Mouse (Mus musculus): ENCODE measurements around the gene Rasa4. TPM values are rescaled to one million over a fixed set of nuclear protein-coding genes. Genes with fewer than 3 reads are reported as not detected.
"Not testable (repeated sequence)": the region's sequence is repeated elsewhere in the genome, so short reads cannot be mapped to it uniquely, and the experiment has no call there.

The Rasa4 gene
- polyA plus RNA-seq, 1 experiment from 2014 or later: 5.1 TPM

GRCm38 (mm10) chr5:136135571-136136291 lies 52.0 kb downstream of the Rasa4 start, which contains the start of the genes Lrwd1 and Alkbh4:
TSS of gene Lrwd1 (minus strand) at chr5:136136074.
TSS of gene Alkbh4 (plus strand) at chr5:136136146.
- no peaks in the 10 kb centered on the region for H3K27me3 ChIP-seq
- peak within 1 kb of the TSS; percentile 77 for H3K4me3 ChIP-seq
- H3K9ac ChIP-seq: peak within 1 kb of the TSS; percentile 85
- peak within 1 kb of the TSS; percentile 81 for H3K4me2 ChIP-seq
- peaks cover 25% of the 10 kb centered on the region for H3K4me1 ChIP-seq
- H3K27ac ChIP-seq: no peak within 1 kb of the TSS; the same call in 1 of the 2 replicates
- H3K9me3 ChIP-seq (replicated peaks): no peaks in the 10 kb centered on the region
- H3K36me3 ChIP-seq (ENCODE audit: poor library complexity, severe bottlenecking): peaks cover 50% of the 10 kb centered on the region
- ATAC-seq: peak; percentile 96
- under 1% methylated on average over 60 of the region's 60 CpGs for WGBS

GRCm38 (mm10) chr5:136136292-136136990 lies 52.7 kb downstream of the Rasa4 start:
- WGBS: 9% methylated on average over 20 of the region's 20 CpGs
- Histone ChIP-seq H3K4me3 (peak overlapping the region; percentile 77), H3K36me3 (ENCODE audit: poor library complexity, severe bottlenecking) (peaks cover 50% of the 10 kb centered on the region), H3K9ac (peak overlapping the region; percentile 85), H3K4me1 (peaks cover 25% of the 10 kb centered on the region), H3K9me3 (replicated peaks) (no peaks in the 10 kb centered on the region), H3K27me3 (no peaks in the 10 kb centered on the region), H3K4me2 (peak overlapping the region; percentile 81), H3K27ac (no peak overlapping the region)
- peak; percentile 6; the same call in 1 of the 2 replicates for ATAC-seq

- no peak overlapping the region for H3K9ac ChIP-seq
- no peaks in the 10 kb centered on the region for H3K27me3 ChIP-seq
- no peak overlapping the region for H3K4me3 ChIP-seq
- WGBS: 76% methylated on average over 13 of the region's 13 CpGs
- no peak overlapping the region for H3K27ac ChIP-seq
- no peak for ATAC-seq
- H3K9me3 ChIP-seq (replicated peaks): no peaks in the 10 kb centered on the region
- H3K4me1 ChIP-seq: peaks cover 25% of the 10 kb centered on the region
- no peak overlapping the region for H3K4me2 ChIP-seq
- peaks cover 49% of the 10 kb centered on the region for H3K36me3 ChIP-seq (ENCODE audit: poor library complexity, severe bottlenecking)
Observed at GRCm38 (mm10) chr5:136137658-136138274, 54.0 kb downstream of the Rasa4 start.

DNA sequence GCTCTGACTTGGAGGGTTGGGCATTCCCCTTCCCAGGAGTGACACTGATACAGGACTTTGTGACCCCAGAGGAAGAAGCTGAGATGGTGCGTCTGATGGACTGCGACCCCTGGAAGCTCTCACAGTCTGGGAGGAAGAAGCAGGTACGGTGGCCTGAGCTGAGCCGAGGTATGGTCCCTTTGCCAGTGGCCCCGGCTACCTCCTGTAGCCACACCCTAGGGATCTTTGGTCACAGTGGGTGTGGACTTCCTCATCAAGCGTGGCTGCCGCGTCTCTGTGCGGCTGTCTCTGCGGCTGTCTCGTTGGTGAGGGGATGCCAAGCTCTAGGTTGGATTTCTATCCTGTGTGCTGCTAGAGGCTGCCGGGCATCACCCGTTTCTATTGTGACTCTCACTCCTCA lies 55.7 kb downstream of the Rasa4 start:
- Histone ChIP-seq H3K9ac (no peak overlapping the region), H3K4me1 (peaks cover 24% of the 10 kb centered on the region), H3K4me2 (no peak overlapping the region), H3K27me3 (no peaks in the 10 kb centered on the region), H3K9me3 (replicated peaks) (no peaks in the 10 kb centered on the region), H3K36me3 (ENCODE audit: poor library complexity, severe bottlenecking) (peaks cover 34% of the 10 kb centered on the region), H3K4me3 (no peak overlapping the region), H3K27ac (no peak overlapping the region)
- WGBS: 94% methylated on average over 13 of the region's 13 CpGs
- no peak for ATAC-seq

- ATAC-seq: no peak
- 93% methylated on average over 10 of the region's 10 CpGs for WGBS
- peaks cover 34% of the 10 kb centered on the region for H3K36me3 ChIP-seq (ENCODE audit: poor library complexity, severe bottlenecking)
- H3K9ac ChIP-seq: no peak overlapping the region
- H3K4me2 ChIP-seq: no peak overlapping the region
- no peak overlapping the region for H3K27ac ChIP-seq
- H3K4me1 ChIP-seq: peaks cover 17% of the 10 kb centered on the region
- H3K27me3 ChIP-seq: no peaks in the 10 kb centered on the region
- no peak overlapping the region for H3K4me3 ChIP-seq
- no peaks in the 10 kb centered on the region for H3K9me3 ChIP-seq (replicated peaks)
Observed at GRCm38 (mm10) chr5:136140057-136140482, 56.4 kb downstream of the Rasa4 start.

- WGBS: 91% methylated on average over 5 of the region's 5 CpGs
- H3K27me3 ChIP-seq: no peaks in the 10 kb centered on the region
- H3K4me1 ChIP-seq: no peaks in the 10 kb centered on the region
- H3K36me3 ChIP-seq (ENCODE audit: poor library complexity, severe bottlenecking): peaks cover 34% of the 10 kb centered on the region
- no peaks in the 10 kb centered on the region for H3K9me3 ChIP-seq (replicated peaks)
- H3K9ac ChIP-seq: no peak overlapping the region
- no peak overlapping the region for H3K4me2 ChIP-seq
- ATAC-seq: no peak
- no peak overlapping the region for H3K4me3 ChIP-seq
- H3K27ac ChIP-seq: no peak overlapping the region
Observed at GRCm38 (mm10) chr5:136142746-136143145, 59.0 kb downstream of the Rasa4 start.

GRCm38 (mm10) chr5:136143161-136143755 lies 59.5 kb downstream of the Rasa4 start:
- no peak overlapping the region for H3K9ac ChIP-seq
- ATAC-seq: no peak
- no peaks in the 10 kb centered on the region for H3K27me3 ChIP-seq
- H3K4me2 ChIP-seq: no peak overlapping the region
- no peaks in the 10 kb centered on the region for H3K4me1 ChIP-seq
- WGBS: 90% methylated on average over 6 of the region's 6 CpGs
- H3K9me3 ChIP-seq (replicated peaks): no peaks in the 10 kb centered on the region
- H3K4me3 ChIP-seq: no peak overlapping the region
- peaks cover 34% of the 10 kb centered on the region for H3K36me3 ChIP-seq (ENCODE audit: poor library complexity, severe bottlenecking)
- no peak overlapping the region for H3K27ac ChIP-seq

DNA sequence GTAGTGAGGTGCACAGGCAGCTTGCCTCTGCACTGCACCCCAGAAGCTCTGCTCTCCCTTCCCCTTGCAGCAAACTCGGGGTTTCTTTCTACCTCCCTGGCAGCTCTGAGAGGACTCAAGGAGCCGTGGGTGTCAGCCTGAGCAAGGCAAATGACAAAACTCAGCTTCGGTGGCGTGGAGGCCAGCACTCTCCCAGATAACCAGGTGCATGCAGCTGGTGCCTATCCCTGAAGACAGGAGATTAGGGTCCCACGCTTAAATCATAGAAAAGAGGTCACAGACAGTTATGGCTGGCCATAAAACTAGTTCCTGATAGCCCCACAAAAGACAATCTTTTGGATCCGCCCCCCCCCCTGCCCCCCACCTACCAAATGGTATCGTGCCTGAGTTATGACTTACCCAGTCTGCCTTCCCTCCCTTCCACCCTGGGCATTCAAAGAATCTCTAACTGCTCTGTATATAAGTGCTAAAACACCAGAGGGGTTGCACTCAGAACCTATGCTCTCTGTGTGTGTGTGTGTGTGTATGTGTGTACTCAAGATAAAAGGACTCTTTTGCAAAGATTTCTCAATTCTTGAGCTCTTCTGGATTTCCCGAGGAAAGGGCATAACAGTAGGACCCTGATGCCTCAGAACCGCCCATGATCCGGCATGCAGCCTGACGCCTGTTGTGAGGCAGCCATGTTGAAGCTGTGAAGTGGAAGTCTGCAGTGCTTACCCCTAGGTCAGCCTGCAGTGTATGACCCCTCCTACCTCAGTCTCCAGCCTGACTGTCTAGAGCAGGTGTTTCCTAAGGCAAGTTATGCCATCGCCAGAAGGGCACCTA lies 61.1 kb downstream of the Rasa4 start:
- no peak for ATAC-seq
- no peaks in the 10 kb centered on the region for H3K27me3 ChIP-seq
- WGBS: 84% methylated on average over 12 of the region's 12 CpGs
- H3K4me2 ChIP-seq: no peak overlapping the region
- peaks cover 28% of the 10 kb centered on the region for H3K36me3 ChIP-seq (ENCODE audit: poor library complexity, severe bottlenecking)
- H3K4me3 ChIP-seq: no peak overlapping the region
- H3K9me3 ChIP-seq (replicated peaks): no peaks in the 10 kb centered on the region
- H3K4me1 ChIP-seq: no peaks in the 10 kb centered on the region
- H3K27ac ChIP-seq: no peak overlapping the region
- no peak overlapping the region for H3K9ac ChIP-seq

- Histone ChIP-seq H3K27me3 (no peaks in the 10 kb centered on the region), H3K27ac (no peak overlapping the region), H3K4me1 (no peaks in the 10 kb centered on the region), H3K36me3 (ENCODE audit: poor library complexity, severe bottlenecking) (peaks cover 7% of the 10 kb centered on the region), H3K9ac (no peak overlapping the region), H3K4me2 (no peak overlapping the region), H3K9me3 (replicated peaks) (no peaks in the 10 kb centered on the region), H3K4me3 (no peak overlapping the region)
- 91% methylated on average over 1 of the region's 1 CpGs for WGBS
- ATAC-seq: no peak
Observed at GRCm38 (mm10) chr5:136146936-136147335, 63.2 kb downstream of the Rasa4 start.

DNA sequence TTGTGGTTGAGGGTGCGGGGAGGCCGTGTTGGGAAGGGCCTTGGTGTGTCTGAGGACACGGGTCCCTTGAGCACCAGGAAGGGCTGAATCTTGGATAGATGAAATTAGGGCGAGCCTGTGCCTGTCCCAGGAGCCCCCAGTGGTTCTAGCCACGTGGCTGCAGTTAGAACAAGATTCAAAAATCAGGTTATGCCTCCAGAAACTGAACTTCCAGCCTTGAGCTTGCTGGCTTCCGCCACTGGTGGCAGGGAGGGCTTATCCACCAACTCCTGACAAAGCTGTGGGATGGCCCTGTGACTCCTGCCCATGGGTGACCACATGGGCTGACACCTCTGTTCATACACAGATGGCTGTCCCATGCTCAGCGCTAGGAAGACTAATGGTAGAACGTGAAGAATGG lies 64.0 kb downstream of the Rasa4 start:
- Histone ChIP-seq H3K4me3 (no peak overlapping the region), H3K4me1 (no peaks in the 10 kb centered on the region), H3K4me2 (no peak overlapping the region), H3K9me3 (replicated peaks) (no peaks in the 10 kb centered on the region), H3K27me3 (no peaks in the 10 kb centered on the region), H3K27ac (no peak overlapping the region), H3K36me3 (ENCODE audit: poor library complexity, severe bottlenecking) (no peaks in the 10 kb centered on the region), H3K9ac (no peak overlapping the region)
- ATAC-seq: no peak
- WGBS: 75% methylated on average over 8 of the region's 8 CpGs

DNA sequence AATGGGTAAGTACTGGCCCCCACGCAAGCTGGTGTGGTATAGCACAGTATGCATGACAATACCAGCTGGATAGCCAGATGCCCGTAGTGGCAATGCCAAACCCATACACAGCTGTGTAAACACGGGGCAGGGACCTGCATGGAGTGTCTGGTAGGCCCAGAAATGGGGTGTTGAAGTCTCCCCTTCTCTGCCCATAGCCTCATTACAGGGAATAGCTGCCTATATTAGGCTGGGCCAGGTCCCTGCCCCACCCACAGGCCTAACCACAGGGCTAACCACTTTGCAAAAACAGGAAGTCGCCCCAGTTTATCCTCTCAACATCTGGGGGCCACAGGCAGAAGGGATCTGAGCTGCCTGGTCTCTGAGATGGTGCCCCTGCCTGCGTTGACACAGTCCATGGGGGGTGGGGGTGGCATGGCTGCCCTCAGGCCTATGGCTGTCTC lies 65.4 kb downstream of the Rasa4 start:
- not testable (repeated sequence) for ATAC-seq

More for the DNA sequence above, 65.4 kb downstream of the Rasa4 start:
- not testable (repeated sequence) for H3K27ac ChIP-seq; H3K36me3 ChIP-seq (ENCODE audit: poor library complexity, severe bottlenecking); H3K27me3 ChIP-seq; H3K4me3 ChIP-seq; H3K9me3 ChIP-seq (replicated peaks); H3K4me2 ChIP-seq; H3K4me1 ChIP-seq; H3K9ac ChIP-seq
- 77% methylated on average over 5 of the region's 5 CpGs for WGBS
